Mouse (Mus musculus): Measurements from ENCODE around the gene Syngr4.

- no peak for TF ChIP-seq CTCF (IDR thresholded peaks at IDR 0.05; ENCODE audit: extremely low read depth, insufficient read length, insufficient replicate concordance, low read depth, low read length)
- no peak for TF ChIP-seq POLR2A (IDR thresholded peaks at IDR 0.05; ENCODE audit: low read depth, low read length)
Measured at GRCm38 (mm10) chr7:45869107-45869670, 27.3 kb downstream of the Syngr4 start.

Data from small intestine, adult 2 months (tissue).